Mouse (Mus musculus): ENCODE results near the gene Sh3rf3.

The Sh3rf3 gene

DNA sequence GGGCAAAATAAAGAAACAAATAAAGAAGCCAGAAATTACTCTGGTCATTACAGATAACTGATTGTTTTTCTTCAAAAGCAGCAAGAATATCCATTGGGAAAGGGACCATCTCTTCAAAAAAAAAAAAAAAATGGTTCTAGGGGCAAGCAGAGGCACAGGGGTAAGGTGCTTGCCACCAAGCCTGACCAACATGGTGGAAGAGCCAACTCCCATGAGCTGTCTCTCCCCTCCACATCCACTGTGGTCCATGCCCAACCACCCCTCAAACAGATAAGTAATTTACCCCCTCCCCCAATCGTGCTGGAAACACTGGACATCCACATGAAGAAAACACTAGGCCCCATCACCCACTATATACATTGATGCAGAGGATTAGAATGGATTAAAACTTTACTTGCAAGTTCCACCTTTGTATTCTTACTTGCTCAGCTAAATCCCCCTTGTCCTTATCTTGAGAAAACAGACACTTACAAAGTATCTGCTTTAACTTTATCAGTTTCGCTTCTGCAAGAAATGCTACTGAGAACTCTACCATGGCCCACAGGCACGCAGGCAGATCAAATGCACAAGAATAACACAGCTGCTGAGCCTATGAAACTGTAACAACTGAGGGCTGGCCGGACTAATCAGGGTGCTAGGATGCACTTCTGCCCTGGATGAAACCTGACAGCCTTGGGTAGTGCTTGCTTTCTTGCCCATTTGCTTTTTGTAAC is 349.2 kb downstream of the Sh3rf3 start:
- no peak for DNase-seq (ENCODE audit: low spot score in 2 of 2)

DNA sequence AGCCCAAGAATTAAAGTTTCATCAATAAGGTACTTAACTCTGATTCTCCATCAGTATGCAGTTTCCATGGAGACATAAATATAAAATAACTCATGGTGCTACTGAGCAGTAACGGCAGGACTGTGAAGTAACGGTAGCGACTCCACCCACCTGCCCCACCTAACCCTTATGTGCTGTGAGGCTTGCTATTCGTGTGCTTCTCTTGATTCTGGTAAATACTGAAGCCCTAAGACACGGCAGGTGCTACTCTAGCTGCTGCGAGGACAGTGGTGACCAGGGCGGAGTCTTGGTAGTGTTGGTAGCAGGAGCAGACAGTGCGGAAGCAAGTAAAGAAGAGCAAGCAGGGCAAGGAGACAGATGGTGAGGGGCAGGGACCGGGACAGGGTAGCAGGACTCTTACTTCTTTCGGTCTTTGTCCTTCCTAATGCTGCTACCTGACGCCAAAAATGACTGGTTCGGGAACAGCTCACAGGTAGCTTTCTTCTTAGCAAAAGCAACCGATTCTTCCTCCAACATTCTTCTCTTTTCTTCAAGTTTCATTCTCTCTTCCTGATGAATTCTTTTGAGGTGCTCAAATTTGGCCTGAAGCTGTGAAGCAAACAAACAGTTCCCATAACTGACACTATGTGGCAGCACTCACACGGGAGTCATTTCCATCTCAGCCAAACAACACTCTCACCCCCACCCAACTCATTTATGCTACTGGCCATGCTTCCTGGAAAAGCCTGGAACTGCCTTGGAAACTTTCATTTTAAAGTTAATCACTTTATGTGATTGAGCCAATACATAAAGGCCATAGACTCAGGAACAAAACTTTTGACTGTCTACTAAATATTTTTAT is 353.2 kb downstream of the Sh3rf3 start:
- peak in 1 of 2 experiments; percentile 22 for DNase-seq (ENCODE audit: low spot score in 2 of 2)

DNA sequence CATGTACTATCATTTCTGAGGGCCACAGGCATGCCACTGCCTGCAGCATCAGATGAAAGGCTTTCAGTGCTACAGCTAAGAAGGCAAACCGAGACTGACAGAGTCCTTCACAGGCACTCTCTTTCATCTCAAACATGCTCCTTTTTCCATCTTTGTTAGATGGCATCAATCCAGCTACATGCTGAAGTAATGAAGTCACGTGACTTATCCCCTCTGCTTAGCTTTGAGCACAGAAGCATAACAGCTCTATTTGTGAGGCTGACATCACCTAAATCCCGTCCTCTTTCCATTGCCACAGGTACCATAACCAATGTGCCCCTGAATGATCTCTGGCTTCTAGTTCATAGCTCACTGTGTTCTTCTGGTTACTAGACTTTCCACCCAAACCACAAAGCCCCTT is 357.9 kb downstream of the Sh3rf3 start:
- no peak for DNase-seq (ENCODE audit: low spot score in 2 of 2)

DNA sequence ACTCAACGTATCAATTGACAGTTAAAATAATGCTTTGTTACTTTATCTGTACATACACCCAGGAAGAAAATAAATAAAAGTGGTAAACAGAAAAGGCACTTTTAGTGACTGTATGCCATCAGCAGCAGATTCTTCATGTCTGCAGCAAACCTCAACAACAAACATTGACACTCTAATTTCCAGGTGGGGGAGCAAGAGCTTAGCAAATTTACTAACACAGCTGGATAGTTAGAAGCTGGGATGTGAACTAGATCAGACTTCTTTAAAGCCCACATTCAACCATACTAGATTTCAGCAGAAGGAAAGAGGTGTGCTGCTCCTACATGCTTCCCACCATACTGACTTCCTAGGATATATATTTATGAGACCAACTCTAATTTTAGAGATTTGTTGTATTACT is 359.4 kb downstream of the Sh3rf3 start:
- DNase-seq (ENCODE audit: low spot score in 2 of 2) = no peak

DNA sequence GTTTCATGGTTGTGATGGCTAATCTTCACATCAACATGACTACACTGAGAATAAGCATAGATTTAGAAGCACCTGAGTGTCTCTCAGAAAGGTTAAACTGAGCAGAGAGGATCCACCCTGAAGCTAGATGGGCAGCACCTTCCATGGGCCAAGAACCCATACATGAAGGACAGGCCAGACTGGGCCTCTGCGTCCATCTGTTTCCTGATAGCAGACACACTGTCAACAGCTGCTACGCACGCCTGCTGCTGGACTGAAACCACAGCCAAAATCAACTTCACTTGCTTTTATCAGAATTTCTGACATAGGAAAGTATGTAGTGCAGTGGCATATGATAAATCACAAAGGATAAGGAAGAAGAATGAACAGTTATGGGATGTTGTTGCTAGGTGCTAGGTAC is 366.5 kb downstream of the Sh3rf3 start:
- DNase-seq (ENCODE audit: low spot score in 2 of 2) = no peak

DNA sequence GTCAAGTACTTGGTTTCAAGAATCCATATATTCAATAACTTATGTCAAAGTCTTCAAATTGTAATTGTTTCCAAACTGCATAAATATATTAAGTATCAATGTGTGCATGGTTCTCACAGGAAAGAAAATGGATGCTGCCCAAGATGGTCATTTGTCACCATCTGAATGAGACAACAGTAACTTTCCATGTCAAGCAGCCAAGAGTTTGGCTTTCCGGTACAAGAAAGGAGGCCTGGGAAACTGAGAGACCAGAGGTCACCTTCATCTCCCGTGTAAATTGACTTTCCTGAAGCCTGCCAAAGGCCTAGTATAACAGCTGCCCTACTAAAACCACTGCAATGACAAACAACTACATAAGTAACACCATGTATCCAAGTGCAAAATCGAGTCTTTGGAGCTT is 369.1 kb downstream of the Sh3rf3 start:
- no peak for DNase-seq (ENCODE audit: low spot score in 2 of 2)

Measured in spleen, postnatal 4 days (tissue).